Mouse (Mus musculus) liver, adult 2 months (tissue): ENCODE measurements around the gene Klhdc2.

Experiments
- CTCF ChIP-seq: fragments of 200-500 bp; IDR thresholded peaks from 2 replicates; pipeline ENCODE4 v1.5.1; 2011; ENCODE audit warnings: low read depth, low read length, control low read depth
- POLR2A ChIP-seq: fragments of 200-500 bp; IDR thresholded peaks from 2 replicates; pipeline ENCODE4 v1.6.1; 2011; ENCODE audit warnings: low read length, control low read depth; ENCODE audit not compliant: insufficient read depth; ENCODE audit errors: extremely low read depth

DNA sequence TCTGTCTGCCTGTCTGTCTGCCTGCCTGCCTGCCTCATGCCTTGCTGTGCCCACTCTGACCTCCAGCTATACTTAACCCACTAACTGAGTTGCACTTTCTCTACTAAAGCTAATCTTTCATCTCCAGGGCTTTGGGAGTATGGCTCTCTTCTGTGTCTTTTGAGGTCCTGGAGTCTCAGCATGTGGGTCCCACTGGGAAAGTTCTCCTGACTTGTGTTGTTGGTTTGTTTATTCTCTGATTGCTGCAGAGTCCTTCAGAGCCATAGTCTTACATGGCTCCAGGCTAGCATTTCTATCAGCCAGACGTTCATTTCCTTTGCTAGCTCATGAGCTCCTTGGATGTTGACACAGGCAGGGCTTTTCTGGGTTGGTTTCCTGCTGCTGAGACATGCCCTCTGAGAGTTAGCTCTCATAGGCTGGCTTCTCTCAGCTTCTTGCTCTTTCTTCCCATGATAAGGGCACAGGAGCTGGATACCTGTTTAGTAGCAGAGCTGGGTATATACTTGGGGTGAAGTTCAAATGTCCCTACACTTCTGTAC is 16.5 kb upstream of the Klhdc2 start:
- TF ChIP-seq POLR2A (no peak), CTCF (no peak)
